Mouse (Mus musculus) left cerebral cortex, postnatal 4 days (tissue): Measurements from ENCODE around the gene Gm45213. TPM values are rescaled to one million over a fixed set of nuclear protein-coding genes. Genes with fewer than 3 reads are reported as not detected.

Experiments
- DNase-seq: peaks from one replicate; pipeline ENCODE4 v3.0.0-alpha.2; 2022
- intact Hi-C: fragments of 180-260 bp; cut with DNase I; formaldehyde crosslinking; loops from one replicate; pipeline ENCODE4 v1.15.1; 2025
- total RNA-seq, 2 experiments: library from RNA; stranded (reverse); gene quantifications; 2 replicates each; pipeline ENCODE4 v1.2.3; 2021

The Gm45213 gene
- total RNA-seq, 2 experiments from 2014 or later, result not detected

GRCm38 (mm10) chr7:66105771-66106170 lies 62.4 kb downstream of the Gm45213 start:
- intact Hi-C loops, result loop anchor here (5.0 kb wide), 1 partner anchor 282 kb away; the partner anchor contains the start of gene Lrrk1
- no peak for DNase-seq

GRCm38 (mm10) chr7:66106581-66107056 lies 63.2 kb downstream of the Gm45213 start:
- no peak for DNase-seq
- intact Hi-C loops, result loop anchor here (5.0 kb wide), 1 partner anchor 281 kb away; the partner anchor contains the start of gene Lrrk1

GRCm38 (mm10) chr7:66107206-66107605 lies 63.8 kb downstream of the Gm45213 start:
- DNase-seq, result no peak
- intact Hi-C loops, result loop anchor here (5.0 kb wide), 1 partner anchor 280 kb away; the partner anchor contains the start of gene Lrrk1

- peak; percentile 49 for DNase-seq
Measured at GRCm38 (mm10) chr7:66107930-66108329, 64.5 kb downstream of the Gm45213 start.

GRCm38 (mm10) chr7:66108961-66109854 lies 65.8 kb downstream of the Gm45213 start, which contains the start of gene Chsy1:
Gene Chsy1, plus strand, starts transcription at chr7:66109515.
- intact Hi-C loops, result loop anchor here (2.0 to 5.0 kb wide), 2 partner anchors 192 to 278 kb away; partner anchors contain the start of gene Lrrk1
- peak; percentile 92 for DNase-seq

More at GRCm38 (mm10) chr7:66107930-66108329, 64.5 kb downstream of the Gm45213 start:
- intact Hi-C loops, result loop anchor here (2.0 to 5.0 kb wide), 2 partner anchors 193 to 279 kb away; partner anchors contain the start of gene Lrrk1

GRCm38 (mm10) chr7:66109855-66110635 lies 66.6 kb downstream of the Gm45213 start:
- intact Hi-C loops, result loop anchor here (2.0 to 5.0 kb wide), 2 partner anchors 191 to 277 kb away; partner anchors contain the start of gene Lrrk1
- DNase-seq, result peak; percentile 43

GRCm38 (mm10) chr7:66110636-66111112 lies 67.3 kb downstream of the Gm45213 start:
- no peak for DNase-seq
- intact Hi-C loops, result no loop called here

GRCm38 (mm10) chr7:66111211-66111610 lies 67.8 kb downstream of the Gm45213 start:
- intact Hi-C loops, result no loop called here
- no peak for DNase-seq

Other genes starting within 250 kb of the Gm45213 start
- 10 to 100 TPM; 15.3 to 15.7 TPM for gene Pcsk6, start 181.9 kb upstream of the Gm45213 start, total RNA-seq
- 10 to 100 TPM; 52.3 to 58.9 TPM for gene Snrpa1, start 15.4 kb downstream of the Gm45213 start, total RNA-seq
- 10 to 100 TPM; 41.2 to 41.9 TPM for gene Selenos, start 36.0 kb downstream of the Gm45213 start, total RNA-seq
- gene Chsy1, start 65.9 kb downstream of the Gm45213 start, total RNA-seq, result 10 to 100 TPM; 32.3 to 35.3 TPM